Mouse (Mus musculus) erythroblast, embryonic 14.5 days (primary cell): ENCODE results near the gene Sertad1.

ENCODE experiments used
- GATA1 ChIP-seq: IDR thresholded peaks from 2 replicates; pipeline ENCODE4 v1.6.1; 2012; ENCODE audit warnings: low read length, inconsistent platforms, mixed read lengths
- TAL1 ChIP-seq: IDR thresholded peaks from 3 replicates; pipeline ENCODE4 v1.6.1; 2012; ENCODE audit warnings: low read length, inconsistent platforms, mixed read lengths

GRCm38 (mm10) chr7:27520104-27520503 is 33.4 kb downstream of the Sertad1 start:
- no peak for TF ChIP-seq GATA1
- TF ChIP-seq TAL1 = no peak
